Mouse (Mus musculus) limb, embryonic 10.5 days (tissue): ENCODE data around the gene Bco2. TPM values are rescaled to one million over a fixed set of nuclear protein-coding genes. Genes with fewer than 3 reads are reported as not detected.

ENCODE experiments used
- DNase-seq: peaks from one replicate; pipeline ENCODE4 v3.0.0-alpha.2; 2017; ENCODE audit warnings: low spot score
- H3K27ac ChIP-seq: fragments of 300-500 bp; sonication (generic); 2 replicates; pipeline ENCODE4 v1.5.1; 2016; ENCODE audit warnings: mild to moderate bottlenecking
- H3K27me3 ChIP-seq: fragments of 300-500 bp; sonication (generic); 2 replicates; pipeline ENCODE4 v1.6.1; 2016; ENCODE audit warnings: low read depth, mild to moderate bottlenecking; ENCODE audit not compliant: poor library complexity, severe bottlenecking
- H3K36me3 ChIP-seq: fragments of 300-500 bp; sonication (generic); 2 replicates; pipeline ENCODE4 v1.6.1; 2016; ENCODE audit warnings: mild to moderate bottlenecking, moderate library complexity
- H3K4me1 ChIP-seq: fragments of 300-500 bp; sonication (generic); 2 replicates; pipeline ENCODE4 v1.6.1; 2016
- H3K4me3 ChIP-seq: fragments of 300-500 bp; sonication (generic); 2 replicates; pipeline ENCODE4 v1.5.1; 2016; ENCODE audit warnings: mild to moderate bottlenecking, moderate library complexity
- H3K9me3 ChIP-seq: fragments of 300-500 bp; sonication (generic); replicated peaks from 2 replicates; pipeline ENCODE4 v1.6.1; 2016; ENCODE audit warnings: mild to moderate bottlenecking
- WGBS: fragments of 180-500 bp; shearing (Covaris S2); methylation state at CpG from one replicate; pipeline ENCODE4 v1.1.7; 2016; 5-methylcytosine and 5-hydroxymethylcytosine counted together
- polyA plus RNA-seq: library from polyadenylated mRNA; unstranded; fragments of >200 nt; fragmentation: Nextera tagmentation; extraction: Ambion mirVana; gene quantifications from 2 replicates; pipeline ENCODE4 v1.2.1, GENCODE M21; 2016

Gene Bco2
- 0.06 TPM in 1 of 2 replicates, not detected in the other for polyA plus RNA-seq

DNA sequence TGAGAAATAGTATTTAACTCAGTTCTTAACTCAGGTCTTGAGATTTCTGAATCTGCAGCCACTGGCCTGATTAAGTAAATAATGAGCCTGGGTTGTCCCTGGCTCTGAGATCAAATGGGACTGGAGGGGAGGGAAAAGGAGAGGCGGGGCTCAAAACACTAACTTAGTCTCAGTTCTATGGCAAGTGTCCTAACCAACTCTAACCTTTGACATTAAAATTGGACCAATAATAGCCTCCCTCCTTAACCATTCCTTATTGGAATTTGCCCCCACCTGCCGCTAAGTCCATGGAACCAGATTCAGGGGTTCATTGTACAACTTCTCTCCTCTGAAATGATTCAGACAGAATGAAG, at the start of gene Bco2:
Bco2 (minus strand) TSS at position 88 of the 353 bp plus-strand sequence.
- peak within 1 kb of the TSS; percentile 13 for H3K4me3 ChIP-seq
- 0 out of 2 replicates have a peak within 1 kb of the TSS, but pooled peaks have one; percentile 50 for H3K27ac ChIP-seq
- H3K36me3 ChIP-seq = no peaks in the 10 kb centered on the region
- no peaks in the 10 kb centered on the region for H3K4me1 ChIP-seq
- no peak for DNase-seq
- 27% methylated on average over 2 of the region's 2 CpGs for WGBS
- H3K9me3 ChIP-seq = no peaks in the 10 kb centered on the region
- no peaks in the 10 kb centered on the region for H3K27me3 ChIP-seq

GRCm38 (mm10) chr9:50604338-50604737, 49.4 kb upstream of the Bco2 start:
- H3K27ac ChIP-seq = peak overlapping the region; percentile 88
- peaks cover 60% of the 10 kb centered on the region for H3K36me3 ChIP-seq
- H3K27me3 ChIP-seq = no peaks in the 10 kb centered on the region
- 3% methylated on average over 6 of the region's 6 CpGs for WGBS
- H3K9me3 ChIP-seq = no peaks in the 10 kb centered on the region
- peak overlapping the region; percentile 74 for H3K4me3 ChIP-seq
- DNase-seq = no peak
- H3K4me1 ChIP-seq = peaks cover 18% of the 10 kb centered on the region

DNA sequence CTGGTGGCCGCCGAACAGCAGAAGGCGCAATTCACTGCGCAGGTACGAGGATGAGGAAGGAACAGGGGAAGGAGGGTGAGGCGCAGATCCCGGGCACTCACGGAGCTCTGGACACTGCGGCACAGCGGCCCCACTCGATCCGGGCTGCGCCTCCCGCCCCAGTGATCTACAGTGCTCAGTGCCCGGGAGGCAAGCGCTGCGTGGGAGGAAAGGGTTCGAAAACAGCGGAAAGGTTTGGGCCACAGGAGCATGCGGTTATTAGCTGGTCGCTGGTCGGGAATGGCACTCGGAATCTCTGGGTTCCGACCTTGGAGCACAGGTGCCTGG, 49.0 kb upstream of the Bco2 start:
- DNase-seq = no peak
- no peaks in the 10 kb centered on the region for H3K27me3 ChIP-seq
- peak overlapping the region; percentile 88 for H3K27ac ChIP-seq
- WGBS = under 1% methylated on average over 24 of the region's 24 CpGs
- peaks cover 60% of the 10 kb centered on the region for H3K36me3 ChIP-seq
- peaks cover 18% of the 10 kb centered on the region for H3K4me1 ChIP-seq
- peak overlapping the region; percentile 74 for H3K4me3 ChIP-seq
- H3K9me3 ChIP-seq = no peaks in the 10 kb centered on the region

DNA sequence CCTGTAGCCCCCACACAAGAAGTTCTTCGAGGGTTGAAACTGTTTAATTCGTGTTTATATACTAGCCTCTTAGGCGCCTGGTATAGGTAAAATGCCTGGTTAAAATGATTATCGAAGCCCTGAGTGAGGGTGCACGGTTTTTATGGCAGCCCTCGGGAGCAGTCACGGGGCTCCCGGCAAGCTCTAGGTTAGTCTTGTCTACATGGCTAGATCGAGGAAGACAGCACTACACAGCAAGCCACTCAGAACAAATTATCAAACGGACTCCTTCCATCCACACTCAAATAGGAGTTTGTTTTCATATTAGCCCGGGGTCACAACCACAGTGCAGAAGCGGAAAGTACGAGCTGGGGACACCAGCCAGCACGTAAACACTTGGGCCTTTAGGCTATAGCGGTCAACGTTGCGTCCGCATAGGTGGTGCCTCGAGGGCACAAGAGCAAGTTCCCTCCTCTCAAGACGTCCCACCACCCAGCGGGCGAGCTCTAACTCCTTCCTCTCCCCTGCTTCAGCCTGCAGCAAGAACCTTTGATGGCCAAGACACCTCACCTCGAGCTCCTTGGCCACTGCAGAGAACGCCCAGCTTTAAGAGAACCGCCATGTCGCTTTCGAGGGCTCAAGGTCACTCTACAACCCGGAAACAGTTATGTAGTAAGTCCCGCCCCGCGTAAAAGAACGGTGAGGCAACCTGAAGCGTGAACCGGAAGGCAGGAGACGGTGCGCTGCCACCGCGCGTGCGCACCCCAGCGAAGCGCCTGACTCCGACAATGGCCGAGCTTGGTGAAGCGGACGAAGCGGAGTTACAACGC, 48.4 kb upstream of the Bco2 start, which contains the start of the genes Sdhd and Timm8b:
Sdhd (minus strand) TSS at position 624 of the 809 bp plus-strand sequence.
Timm8b (plus strand) TSS at position 722 of the 809 bp plus-strand sequence.
- DNase-seq = peak; percentile 94
- no peaks in the 10 kb centered on the region for H3K9me3 ChIP-seq
- WGBS = under 1% methylated on average over 48 of the region's 48 CpGs
- H3K36me3 ChIP-seq = peaks cover 60% of the 10 kb centered on the region
- H3K4me3 ChIP-seq = peak within 1 kb of the TSS; percentile 74
- H3K4me1 ChIP-seq = peaks cover 18% of the 10 kb centered on the region
- peak within 1 kb of the TSS; percentile 88 for H3K27ac ChIP-seq
- no peaks in the 10 kb centered on the region for H3K27me3 ChIP-seq

DNA sequence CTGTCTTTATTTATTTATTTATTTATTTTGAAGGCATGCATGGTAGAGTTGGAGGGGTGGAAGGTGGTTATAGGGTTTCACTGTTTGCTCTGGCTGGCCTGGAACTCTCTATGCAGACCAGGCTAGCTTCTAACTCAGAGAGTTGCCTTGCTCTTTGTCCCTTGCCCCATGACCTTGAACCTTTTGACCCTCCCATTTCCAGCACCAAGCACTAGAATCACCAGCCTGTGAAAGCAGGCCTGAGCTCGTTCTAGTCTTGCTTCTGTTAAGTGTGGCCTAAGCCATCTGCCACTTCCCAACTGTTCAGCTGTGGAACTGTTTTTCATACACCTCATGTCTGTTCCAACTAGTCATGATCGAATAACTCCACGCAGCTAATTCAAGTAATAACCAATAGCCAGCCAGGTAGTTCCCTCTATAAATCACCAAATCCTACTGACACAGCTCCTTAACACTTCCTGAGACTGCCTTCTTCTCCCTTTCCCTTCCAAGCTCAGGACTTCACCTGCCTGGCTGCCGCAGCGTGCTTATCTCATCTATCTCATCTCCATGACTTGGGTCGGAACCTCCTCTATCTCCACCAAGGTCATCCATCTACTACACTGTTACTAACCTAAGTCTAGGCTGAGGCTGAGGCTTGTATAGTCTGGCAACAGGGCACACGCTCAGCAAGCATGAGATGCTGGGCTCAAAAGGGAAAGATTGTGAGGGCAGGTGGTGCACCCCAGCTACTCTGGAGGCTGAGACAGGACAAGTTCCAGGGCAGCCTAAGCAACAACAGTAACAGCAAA, 47.3 kb upstream of the Bco2 start:
- no peaks in the 10 kb centered on the region for H3K9me3 ChIP-seq
- peaks cover 18% of the 10 kb centered on the region for H3K4me1 ChIP-seq
- peaks cover 60% of the 10 kb centered on the region for H3K36me3 ChIP-seq
- whole genome bisulfite sequencing = 91% methylated on average over 7 of the region's 7 CpGs
- H3K27me3 ChIP-seq = no peaks in the 10 kb centered on the region
- no peak for DNase-seq
- H3K4me3 ChIP-seq = peak overlapping the region; percentile 74
- H3K27ac ChIP-seq = no peak overlapping the region

DNA sequence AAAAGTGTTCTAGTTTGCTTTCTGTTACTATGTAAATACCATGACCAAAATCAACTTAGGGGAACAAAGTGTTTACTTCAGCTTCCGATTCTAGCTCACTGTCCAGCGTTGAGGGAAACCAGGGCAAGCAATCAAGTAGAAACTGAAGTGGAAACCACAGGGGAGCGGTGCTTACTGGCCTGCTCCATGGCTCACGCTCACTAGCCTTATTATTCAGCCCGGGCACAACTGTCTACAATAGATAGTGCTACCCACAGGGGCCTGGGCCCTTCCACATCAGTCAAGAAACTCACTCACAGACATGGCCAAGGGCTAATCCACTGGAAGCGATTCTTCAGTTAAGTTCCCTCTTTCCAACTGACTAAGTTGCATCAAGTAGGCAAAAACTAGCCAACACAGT, 46.6 kb upstream of the Bco2 start:
- H3K9me3 ChIP-seq = no peaks in the 10 kb centered on the region
- H3K4me3 ChIP-seq = 0 out of 2 replicates have a peak overlapping the region, but pooled peaks have one; percentile 74
- no peak overlapping the region for H3K27ac ChIP-seq
- no peak for DNase-seq
- H3K27me3 ChIP-seq = no peaks in the 10 kb centered on the region
- 91% methylated on average over 6 of the region's 6 CpGs for WGBS
- peaks cover 18% of the 10 kb centered on the region for H3K4me1 ChIP-seq
- H3K36me3 ChIP-seq = peaks cover 60% of the 10 kb centered on the region

GRCm38 (mm10) chr9:50596973-50597372, 42.0 kb upstream of the Bco2 start:
- no peak for DNase-seq
- H3K36me3 ChIP-seq = peaks cover 62% of the 10 kb centered on the region
- no peaks in the 10 kb centered on the region for H3K27me3 ChIP-seq
- peaks cover 2% of the 10 kb centered on the region for H3K4me1 ChIP-seq
- no peak overlapping the region for H3K4me3 ChIP-seq
- WGBS = 95% methylated on average over 8 of the region's 8 CpGs
- H3K9me3 ChIP-seq = no peaks in the 10 kb centered on the region
- no peak overlapping the region for H3K27ac ChIP-seq

GRCm38 (mm10) chr9:50594794-50595417, 39.9 kb upstream of the Bco2 start:
- DNase-seq = no peak
- no peaks in the 10 kb centered on the region for H3K9me3 ChIP-seq
- no peak overlapping the region for H3K4me3 ChIP-seq
- no peak overlapping the region for H3K27ac ChIP-seq
- WGBS = 83% methylated on average over 12 of the region's 12 CpGs
- H3K36me3 ChIP-seq = peaks cover 52% of the 10 kb centered on the region
- no peaks in the 10 kb centered on the region for H3K27me3 ChIP-seq
- no peaks in the 10 kb centered on the region for H3K4me1 ChIP-seq

DNA sequence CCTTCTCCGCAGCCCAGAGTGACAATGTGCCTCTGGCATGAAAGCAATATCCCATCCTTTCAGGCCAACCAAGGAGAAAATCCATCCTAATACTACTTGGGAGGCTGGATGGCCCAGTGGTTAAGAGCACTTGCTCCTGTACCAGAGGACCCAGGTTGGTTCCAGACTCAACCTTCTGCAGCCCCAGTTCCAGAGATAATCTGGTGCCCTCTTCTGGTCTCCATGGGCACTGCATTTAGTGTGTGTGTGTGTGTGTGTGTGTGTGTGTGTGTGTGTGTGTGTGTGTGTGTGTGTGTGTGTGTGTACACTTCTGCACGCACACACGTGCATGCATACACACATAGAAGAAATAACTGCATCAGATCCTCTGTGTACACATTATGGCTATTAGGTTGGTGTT, 38.6 kb upstream of the Bco2 start:
- no peaks in the 10 kb centered on the region for H3K4me1 ChIP-seq
- no peaks in the 10 kb centered on the region for H3K27me3 ChIP-seq
- no peak overlapping the region for H3K27ac ChIP-seq
- H3K4me3 ChIP-seq = no peak overlapping the region
- 62% methylated on average over 3 of the region's 3 CpGs for WGBS
- peak; percentile 42 for DNase-seq
- peaks cover 38% of the 10 kb centered on the region for H3K36me3 ChIP-seq
- no peaks in the 10 kb centered on the region for H3K9me3 ChIP-seq

- H3K4me1 ChIP-seq = no peaks in the 10 kb centered on the region
- WGBS = 89% methylated on average over 9 of the region's 9 CpGs
- no peaks in the 10 kb centered on the region for H3K9me3 ChIP-seq
- H3K27ac ChIP-seq = no peak overlapping the region
- H3K36me3 ChIP-seq = peaks cover 32% of the 10 kb centered on the region
- no peak for DNase-seq
- no peak overlapping the region for H3K4me3 ChIP-seq
- no peaks in the 10 kb centered on the region for H3K27me3 ChIP-seq
Observed at GRCm38 (mm10) chr9:50592955-50593354, 38.0 kb upstream of the Bco2 start.

- H3K27me3 ChIP-seq = no peaks in the 10 kb centered on the region
- no peaks in the 10 kb centered on the region for H3K9me3 ChIP-seq
- H3K4me1 ChIP-seq = no peaks in the 10 kb centered on the region
- DNase-seq = no peak
- WGBS = 82% methylated on average over 10 of the region's 10 CpGs
- H3K4me3 ChIP-seq = no peak overlapping the region
- H3K27ac ChIP-seq = no peak overlapping the region
- H3K36me3 ChIP-seq = peaks cover 14% of the 10 kb centered on the region
Observed at GRCm38 (mm10) chr9:50590856-50591518, 36.0 kb upstream of the Bco2 start.

GRCm38 (mm10) chr9:50586955-50587354, 32.0 kb upstream of the Bco2 start:
- 83% methylated on average over 4 of the region's 4 CpGs for WGBS
- no peaks in the 10 kb centered on the region for H3K27me3 ChIP-seq
- no peak overlapping the region for H3K4me3 ChIP-seq
- H3K27ac ChIP-seq = no peak overlapping the region
- H3K36me3 ChIP-seq = no peaks in the 10 kb centered on the region
- no peak for DNase-seq
- no peaks in the 10 kb centered on the region for H3K4me1 ChIP-seq
- no peaks in the 10 kb centered on the region for H3K9me3 ChIP-seq
